Mouse (Mus musculus) kidney, adult 2 months (tissue): ENCODE data around the gene Htr1d. TPM values are rescaled to one million over a fixed set of nuclear protein-coding genes. Genes with fewer than 3 reads are reported as not detected.

Experiments used
- DNase-seq: peaks from one replicate; pipeline ENCODE4 v3.0.0; 2021
- H3K27ac ChIP-seq: fragments of 200-500 bp; 2 replicates; pipeline ENCODE4 v1.5.1; 2012; ENCODE audit warnings: low read depth, low read length, control low read depth, inconsistent platforms; ENCODE audit not compliant: insufficient read depth
- H3K27me3 ChIP-seq: fragments of 200-500 bp; replicated peaks from 2 replicates; pipeline ENCODE4 v1.6.1; 2012; ENCODE audit warnings: mild to moderate bottlenecking, moderate library complexity, low read length, inconsistent platforms; ENCODE audit not compliant: control insufficient read depth, insufficient read depth
- H3K36me3 ChIP-seq: fragments of 200-500 bp; 2 replicates; pipeline ENCODE4 v1.6.1; 2012; ENCODE audit warnings: mild to moderate bottlenecking, moderate library complexity, low read length, inconsistent platforms; ENCODE audit not compliant: control insufficient read depth, insufficient read depth
- H3K4me1 ChIP-seq: fragments of 200-500 bp; 2 replicates; pipeline ENCODE4 v1.6.1; 2011; ENCODE audit warnings: low read length; ENCODE audit not compliant: control insufficient read depth, insufficient read depth
- H3K4me3 ChIP-seq: fragments of 200-500 bp; 2 replicates; pipeline ENCODE4 v1.5.1; 2011; ENCODE audit warnings: mild to moderate bottlenecking, low read depth, low read length, control low read depth; ENCODE audit not compliant: insufficient read depth
- CTCF ChIP-seq: fragments of 200-500 bp; conservative IDR thresholded peaks from 2 replicates; pipeline ENCODE4 v1.5.1; 2011; ENCODE audit warnings: low read depth, mild to moderate bottlenecking, control low read depth, low read length, moderate library complexity, mixed read lengths; ENCODE audit not compliant: insufficient read depth, insufficient read length
- POLR2A ChIP-seq: fragments of 200-500 bp; IDR thresholded peaks from one replicate; pipeline ENCODE4 v1.6.1; 2011; ENCODE audit warnings: low read depth, low read length, control low read depth
- WGBS: fragments of 180-500 bp; shearing (Covaris S2); methylation state at CpG from one replicate; pipeline ENCODE4 v1.1.7; 2018; 5-methylcytosine and 5-hydroxymethylcytosine counted together
- polyA plus RNA-seq: library from polyadenylated mRNA; depleted of rRNA; stranded (reverse); fragments of >200 nt; gene quantifications from 2 replicates; pipeline ENCODE4 v1.2.3, GENCODE M21; 2012

Gene Htr1d
- polyA plus RNA-seq, 1 experiment, result not detected

- TF ChIP-seq POLR2A (no peak), CTCF (no peak)
- DNase-seq, result peak; percentile 61
- Histone ChIP-seq H3K4me1 (no peaks in the 10 kb centered on the region), H3K4me3 (no peak overlapping the region), H3K36me3 (no peaks in the 10 kb centered on the region), H3K27ac (no peak overlapping the region), H3K27me3 (no peaks in the 10 kb centered on the region)
- 62% methylated on average over 3 of the region's 3 CpGs for WGBS
These were observed 29.0 kb downstream of the Htr1d start for GRCm38 (mm10) chr4:136452286-136452685.

- WGBS, result 51% methylated on average over 5 of the region's 5 CpGs
- no peak overlapping the region for H3K4me3 ChIP-seq
- TF ChIP-seq CTCF (no peak), POLR2A (no peak)
- H3K36me3 ChIP-seq, result no peaks in the 10 kb centered on the region
- no peaks in the 10 kb centered on the region for H3K27me3 ChIP-seq
- peak; percentile 51 for DNase-seq
- H3K4me1 ChIP-seq, result no peaks in the 10 kb centered on the region
- no peak overlapping the region for H3K27ac ChIP-seq
These were observed 29.5 kb downstream of the Htr1d start for GRCm38 (mm10) chr4:136452792-136453191.

- TF ChIP-seq CTCF (peak; percentile 91), POLR2A (no peak)
- no peaks in the 10 kb centered on the region for H3K27me3 ChIP-seq
- whole genome bisulfite sequencing, result 4% methylated on average over 10 of the region's 10 CpGs
- no peak overlapping the region for H3K27ac ChIP-seq
- no peaks in the 10 kb centered on the region for H3K4me1 ChIP-seq
- DNase-seq, result peak; percentile 73
- peak overlapping the region; percentile 20; the same call in 1 of the 2 replicates for H3K4me3 ChIP-seq
- no peaks in the 10 kb centered on the region for H3K36me3 ChIP-seq
These were observed 31.5 kb downstream of the Htr1d start for GRCm38 (mm10) chr4:136454850-136455260.

GRCm38 (mm10) chr4:136456516-136457218 is 33.3 kb downstream of the Htr1d start:
- no peak for TF ChIP-seq CTCF
- TF ChIP-seq POLR2A, result no peak
- H3K4me3 ChIP-seq, result no peak overlapping the region
- no peak for DNase-seq
- H3K27me3 ChIP-seq, result no peaks in the 10 kb centered on the region
- WGBS, result 94% methylated on average over 6 of the region's 6 CpGs
- no peak overlapping the region for H3K27ac ChIP-seq
- H3K4me1 ChIP-seq, result no peaks in the 10 kb centered on the region; the same call in 1 of the 2 replicates
- no peaks in the 10 kb centered on the region for H3K36me3 ChIP-seq

GRCm38 (mm10) chr4:136458276-136458675 is 35.0 kb downstream of the Htr1d start:
- Histone ChIP-seq H3K4me1 (no peaks in the 10 kb centered on the region; the same call in 1 of the 2 replicates), H3K4me3 (no peak overlapping the region), H3K36me3 (no peaks in the 10 kb centered on the region), H3K27ac (no peak overlapping the region), H3K27me3 (no peaks in the 10 kb centered on the region)
- 79% methylated on average over 7 of the region's 7 CpGs for WGBS
- DNase-seq, result no peak
- TF ChIP-seq CTCF (no peak), POLR2A (no peak)

- Histone ChIP-seq H3K4me1 (no peaks in the 10 kb centered on the region; the same call in 1 of the 2 replicates), H3K27me3 (no peaks in the 10 kb centered on the region), H3K4me3 (no peak overlapping the region), H3K36me3 (no peaks in the 10 kb centered on the region), H3K27ac (no peak overlapping the region)
- TF ChIP-seq POLR2A (no peak), CTCF (no peak)
- WGBS, result 67% methylated on average over 12 of the region's 12 CpGs
- DNase-seq, result no peak
These were observed 35.9 kb downstream of the Htr1d start for GRCm38 (mm10) chr4:136459210-136459609.

- Histone ChIP-seq H3K27ac (no peak overlapping the region), H3K4me3 (no peak overlapping the region), H3K36me3 (no peaks in the 10 kb centered on the region), H3K27me3 (no peaks in the 10 kb centered on the region), H3K4me1 (no peaks in the 10 kb centered on the region; the same call in 1 of the 2 replicates)
- DNase-seq, result no peak
- 81% methylated on average over 4 of the region's 4 CpGs for WGBS
- TF ChIP-seq CTCF, result no peak
- no peak for TF ChIP-seq POLR2A
These were observed 37.9 kb downstream of the Htr1d start for GRCm38 (mm10) chr4:136461206-136461605.
